In the genomic region with DNA sequence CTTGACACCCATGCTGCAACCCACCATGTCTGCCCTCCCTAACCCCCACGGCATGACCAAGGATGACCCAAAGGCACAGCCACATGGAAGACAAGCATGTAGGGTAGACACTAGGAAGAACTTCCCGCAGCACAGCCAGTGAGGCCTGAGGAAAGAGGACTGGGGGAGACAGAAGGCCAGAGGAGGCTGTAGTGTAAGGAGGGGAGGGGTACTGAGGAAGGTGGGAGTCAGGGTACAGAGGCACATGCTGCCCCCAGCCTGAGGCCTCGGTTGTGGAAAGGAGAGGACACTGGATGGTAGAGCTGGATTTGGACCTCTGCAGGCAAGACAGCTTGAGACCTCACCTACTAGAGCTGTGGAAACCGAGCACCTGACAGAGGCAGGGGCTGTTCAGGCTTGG, we compare ENCODE assay signal across 37 mouse cellular contexts. TPM values are rescaled to one million over a fixed set of nuclear protein-coding genes. Genes with fewer than 3 reads are reported as not detected.
"Had no signal": no experiment of that assay in that cellular context is flagged by ENCODE, and none has a peak within 500 bp of the region (broad histone marks: within the 10 kb centered on the region; RNA-seq: fewer than 3 reads in every experiment).

No protein-coding gene starts in this region.

- H3K27ac ChIP-seq: heart, embryonic 10.5 days; heart, embryonic 13.5 days; heart, embryonic 15.5 days; hindbrain, embryonic 10.5 days; hindbrain, embryonic 12.5 days; hindbrain, embryonic 14.5 days; hindbrain, embryonic 15.5 days; hindbrain, postnatal 0 days; intestine, embryonic 15.5 days; kidney, embryonic 15.5 days; kidney, postnatal 0 days; layer of hippocampus, adult 2 months; left cerebral cortex, adult 2 months had no signal

- H3K27me3 ChIP-seq: hindbrain, embryonic 15.5 days; intestine, embryonic 15.5 days; kidney, embryonic 15.5 days had no signal

- H3K4me2 ChIP-seq: heart, embryonic 12.5 days; heart, embryonic 13.5 days; heart, embryonic 15.5 days; hindbrain, embryonic 12.5 days; hindbrain, embryonic 14.5 days; hindbrain, embryonic 15.5 days; intestine, embryonic 15.5 days; kidney, embryonic 15.5 days had no signal

- DNase-seq: heart, postnatal 10 days; heart, postnatal 14 days; heart, postnatal 36 days; heart, postnatal 4 days; kidney, adult 11 months; kidney, adult 18-20 months; kidney, adult 2 months; kidney, adult 8-10 months; kidney, adult 9 months; kidney, postnatal 10 days; kidney, postnatal 14 days; kidney, postnatal 25 days; kidney, postnatal 36 days; kidney, postnatal 4 days; layer of hippocampus, adult 9-11 months; layer of hippocampus, postnatal 36 days had no signal

- H3K9ac ChIP-seq: heart, embryonic 12.5 days; heart, embryonic 15.5 days; hindbrain, embryonic 14.5 days; hindbrain, embryonic 15.5 days; kidney, embryonic 15.5 days had no signal

- H3K4me3 ChIP-seq: heart, embryonic 10.5 days; heart, embryonic 12.5 days; heart, embryonic 13.5 days; heart, embryonic 15.5 days; hindbrain, embryonic 10.5 days; hindbrain, embryonic 12.5 days; hindbrain, embryonic 15.5 days; intestine, embryonic 15.5 days; kidney, embryonic 15.5 days; layer of hippocampus, adult 2 months; left cerebral cortex, adult 2 months had no signal

- H3K36me3 ChIP-seq: heart, embryonic 10.5 days; heart, embryonic 12.5 days; heart, embryonic 13.5 days; heart, embryonic 15.5 days; hindbrain, embryonic 15.5 days; intestine, embryonic 15.5 days; kidney, embryonic 15.5 days had no signal

- ATAC-seq: hindbrain, embryonic 16.5 days; hindbrain, postnatal 0 days; inflammation-experienced regulatory T-cells, adult 6 months; intestine, embryonic 16.5 days; intestine, postnatal 0 days had no signal

- H3K4me1 ChIP-seq: heart, embryonic 13.5 days; heart, embryonic 15.5 days had no signal

- H3K9me3 ChIP-seq: heart, embryonic 10.5 days; heart, embryonic 12.5 days; heart, embryonic 13.5 days; heart, embryonic 15.5 days; hindbrain, embryonic 10.5 days; hindbrain, embryonic 12.5 days; hindbrain, embryonic 15.5 days; intestine, embryonic 15.5 days; kidney, embryonic 15.5 days had no signal

RNA-seq across cellular contexts. Expression of a gene that starts 12.1 kb away (rescaled TPM):
- polyA plus RNA-seq: inflammation-experienced regulatory T-cells, adult 6 months had no signal

RNA-seq across cellular contexts. Expression of a gene that starts 41.6 kb away (rescaled TPM):
- polyA plus RNA-seq: heart, embryonic 14.5 days; inflammation-experienced regulatory T-cells, adult 6 months had no signal

RNA-seq across cellular contexts. Expression of a gene that starts 42.7 kb away (rescaled TPM):
- polyA plus RNA-seq: heart, embryonic 10.5 days; heart, embryonic 12.5 days; heart, embryonic 13.5 days; heart, embryonic 14.5 days; heart, postnatal 0 days; hindbrain, embryonic 10.5 days; hindbrain, embryonic 12.5 days; hindbrain, embryonic 14.5 days; hindbrain, embryonic 15.5 days; hindbrain, postnatal 0 days; kidney, embryonic 14.5 days had no signal
